Mouse (Mus musculus) neural tube, embryonic 14.5 days (tissue): Measurements from ENCODE around the gene Amt. TPM values are rescaled to one million over a fixed set of nuclear protein-coding genes. Genes with fewer than 3 reads are reported as not detected.
"Not testable (repeated sequence)": the region's sequence is repeated elsewhere in the genome, so short reads cannot be mapped to it uniquely, and the experiment has no call there.

Experiments
- ATAC-seq: fragments of 200-750 bp; cut with Nextera tagmentation; 2 replicates; pipeline ENCODE4 v1.8.0; 2017; ENCODE audit warnings: low read depth, mild to moderate bottlenecking, moderate TSS enrichment, moderate library complexity
- H3K27ac ChIP-seq: fragments of 300-500 bp; sonication (generic); 2 replicates; pipeline ENCODE4 v1.5.1; 2014; ENCODE audit warnings: low read depth, mild to moderate bottlenecking, control low read depth, low read length, moderate library complexity, mixed read lengths
- H3K27me3 ChIP-seq: fragments of 300-500 bp; sonication (generic); 2 replicates; pipeline ENCODE4 v1.6.1; 2014; ENCODE audit warnings: low read length; ENCODE audit not compliant: control insufficient read depth, insufficient read depth
- H3K36me3 ChIP-seq: fragments of 300-500 bp; sonication (generic); 2 replicates; pipeline ENCODE4 v1.6.1; 2014; ENCODE audit warnings: low read length, mixed read lengths; ENCODE audit not compliant: control insufficient read depth, insufficient read depth
- H3K4me1 ChIP-seq: fragments of 300-500 bp; sonication (generic); 2 replicates; pipeline ENCODE4 v1.6.1; 2014; ENCODE audit warnings: low read length; ENCODE audit not compliant: control insufficient read depth, insufficient read depth
- H3K4me2 ChIP-seq: fragments of 300-500 bp; sonication (generic); 2 replicates; pipeline ENCODE4 v1.6.1; 2014; ENCODE audit warnings: mild to moderate bottlenecking, low read depth, low read length, control low read depth
- H3K4me3 ChIP-seq: fragments of 300-500 bp; sonication (generic); 2 replicates; pipeline ENCODE4 v1.5.1; 2014; ENCODE audit warnings: low read depth, low read length, control low read depth, mixed read lengths
- H3K9ac ChIP-seq: fragments of 300-500 bp; sonication (generic); replicated peaks from 2 replicates; pipeline ENCODE4 v1.6.1; 2014; ENCODE audit warnings: low read depth, mild to moderate bottlenecking, control low read depth, low read length, mixed read lengths
- H3K9me3 ChIP-seq: fragments of 300-500 bp; sonication (generic); 2 replicates; pipeline ENCODE4 v1.6.1; 2016; ENCODE audit warnings: low read length; ENCODE audit not compliant: control insufficient read depth
- WGBS: fragments of 180-500 bp; shearing (Covaris S2); extraction: QIAGEN DNeasy Blood & Tissue Kit; methylation state at CpG from one replicate; pipeline ENCODE4 v1.1.7; 2014; 5-methylcytosine and 5-hydroxymethylcytosine counted together
- polyA plus RNA-seq: library from polyadenylated mRNA; unstranded; fragments of >200 nt; fragmentation: Nextera tagmentation; extraction: Ambion mirVana; gene quantifications from 2 replicates; pipeline ENCODE4 v1.2.1, GENCODE M21; 2014

The Amt gene
- polyA plus RNA-seq, 1 experiment from 2014 or later: 27.9 TPM

- no peaks in the 10 kb centered on the region for H3K4me1 ChIP-seq
- WGBS: 76% methylated on average over 5 of the region's 5 CpGs
- H3K36me3 ChIP-seq: no peaks in the 10 kb centered on the region
- H3K27me3 ChIP-seq: no peaks in the 10 kb centered on the region
- H3K4me3 ChIP-seq: no peak overlapping the region
- H3K27ac ChIP-seq: no peak overlapping the region
- no peaks in the 10 kb centered on the region for H3K9me3 ChIP-seq
- no peak for ATAC-seq
- H3K4me2 ChIP-seq: no peak overlapping the region
- H3K9ac ChIP-seq: no peak overlapping the region
These were observed 21.9 kb upstream of the Amt start for GRCm38 (mm10) chr9:108274476-108275330.

- ATAC-seq: no peak
- Histone ChIP-seq H3K4me1 (no peaks in the 10 kb centered on the region), H3K27ac (no peak overlapping the region), H3K4me3 (no peak overlapping the region), H3K9ac (no peak overlapping the region), H3K9me3 (no peaks in the 10 kb centered on the region), H3K36me3 (no peaks in the 10 kb centered on the region), H3K27me3 (no peaks in the 10 kb centered on the region), H3K4me2 (no peak overlapping the region)
- 74% methylated on average over 6 of the region's 6 CpGs for WGBS
These were observed 21.4 kb upstream of the Amt start for GRCm38 (mm10) chr9:108275331-108275659.

- H3K9ac ChIP-seq: no peak overlapping the region
- ATAC-seq: no peak
- H3K36me3 ChIP-seq: no peaks in the 10 kb centered on the region
- no peaks in the 10 kb centered on the region for H3K27me3 ChIP-seq
- H3K4me1 ChIP-seq: no peaks in the 10 kb centered on the region
- no peak overlapping the region for H3K4me3 ChIP-seq
- H3K27ac ChIP-seq: no peak overlapping the region
- no peak overlapping the region for H3K4me2 ChIP-seq
- 71% methylated on average over 10 of the region's 10 CpGs for WGBS
- H3K9me3 ChIP-seq: no peaks in the 10 kb centered on the region
These were observed 17.8 kb upstream of the Amt start for GRCm38 (mm10) chr9:108278697-108279450.

DNA sequence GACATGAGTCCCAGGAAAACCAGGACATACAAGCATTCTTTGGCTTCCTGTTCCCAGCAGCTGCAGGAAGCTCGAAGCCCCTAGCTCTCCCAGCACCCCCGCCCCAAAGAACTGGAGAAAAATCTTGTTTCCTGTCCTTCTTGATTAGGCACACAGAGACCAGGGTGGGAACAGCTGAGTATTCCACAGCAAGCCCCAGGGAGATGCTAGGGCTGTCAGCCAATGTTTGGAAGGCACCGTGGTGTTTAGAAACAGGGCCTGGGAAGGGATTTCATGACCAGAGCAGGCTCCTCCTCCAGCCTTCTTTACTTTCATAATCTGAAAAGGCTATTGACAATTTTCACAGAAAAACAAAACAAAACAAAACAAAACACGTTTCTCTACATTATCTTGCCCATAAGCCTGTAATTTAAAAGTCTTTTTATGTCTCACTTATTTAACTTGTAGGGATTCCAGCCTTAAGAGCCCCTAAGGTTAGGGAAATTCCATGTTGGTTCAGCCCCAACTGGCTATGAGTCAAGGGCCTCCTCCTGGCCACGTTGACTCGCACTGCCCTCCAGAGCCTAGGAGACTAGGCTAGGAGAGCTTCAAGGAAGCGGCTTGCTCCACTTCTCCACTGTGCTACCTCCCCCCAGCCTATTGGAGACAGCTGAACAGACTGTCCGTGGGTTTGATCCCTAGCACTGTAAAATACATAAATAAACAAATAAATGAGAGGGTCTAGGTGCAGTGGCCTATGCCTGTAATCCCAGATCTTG is 16.4 kb upstream of the Amt start:
- no peak overlapping the region for H3K27ac ChIP-seq
- no peak overlapping the region for H3K4me3 ChIP-seq
- no peaks in the 10 kb centered on the region for H3K27me3 ChIP-seq
- H3K4me1 ChIP-seq: no peaks in the 10 kb centered on the region
- no peak overlapping the region for H3K4me2 ChIP-seq
- no peaks in the 10 kb centered on the region for H3K9me3 ChIP-seq
- WGBS: 49% methylated on average over 8 of the region's 8 CpGs
- no peak for ATAC-seq
- no peaks in the 10 kb centered on the region for H3K36me3 ChIP-seq
- no peak overlapping the region for H3K9ac ChIP-seq

- no peak overlapping the region for H3K4me3 ChIP-seq
- no peaks in the 10 kb centered on the region for H3K27me3 ChIP-seq
- WGBS: 13% methylated on average over 6 of the region's 6 CpGs
- no peak overlapping the region for H3K27ac ChIP-seq
- H3K9me3 ChIP-seq: no peaks in the 10 kb centered on the region
- no peaks in the 10 kb centered on the region; the same call in 1 of the 2 replicates for H3K4me1 ChIP-seq
- ATAC-seq: peak; percentile 76; the same call in 1 of the 2 replicates
- H3K4me2 ChIP-seq: no peak overlapping the region
- no peak overlapping the region for H3K9ac ChIP-seq
- H3K36me3 ChIP-seq: no peaks in the 10 kb centered on the region
These were observed 12.2 kb upstream of the Amt start for GRCm38 (mm10) chr9:108284410-108284809.

DNA sequence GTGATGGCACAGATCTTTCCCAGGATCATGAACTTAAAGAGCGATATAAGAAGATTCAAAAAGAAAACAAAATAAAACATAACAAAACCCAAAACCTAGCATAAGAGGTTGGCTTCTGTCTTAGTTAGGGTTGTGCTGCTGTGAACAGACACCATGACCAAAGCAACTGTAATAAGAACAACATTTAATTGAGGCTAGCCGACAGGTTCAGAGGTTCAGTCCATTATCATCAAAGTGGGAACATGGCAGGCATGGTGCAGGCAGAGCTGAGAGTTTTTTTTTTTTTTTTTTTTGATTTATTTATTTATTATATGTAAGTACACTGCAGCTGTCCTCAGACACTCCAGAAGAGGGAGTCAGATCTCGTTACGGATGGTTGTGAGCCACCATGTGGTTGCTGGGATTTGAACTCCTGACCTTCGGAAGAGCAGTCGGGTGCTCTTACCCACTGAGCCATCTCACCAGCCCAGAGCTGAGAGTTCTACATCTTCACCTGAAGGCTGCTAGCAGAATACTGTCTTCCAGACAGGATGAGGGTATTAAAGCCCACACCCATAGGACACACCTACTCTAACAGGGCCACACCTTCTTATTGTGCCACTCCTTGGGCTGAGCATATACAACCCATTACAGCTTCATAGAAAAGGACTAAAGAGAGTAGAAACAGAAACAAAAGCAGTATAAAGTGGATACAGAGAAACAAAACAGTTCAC is 9.0 kb upstream of the Amt start:
- not testable (repeated sequence) for H3K4me2 ChIP-seq, H3K4me3 ChIP-seq, H3K4me1 ChIP-seq, H3K36me3 ChIP-seq, ATAC-seq, H3K9ac ChIP-seq, H3K27ac ChIP-seq, H3K9me3 ChIP-seq, H3K27me3 ChIP-seq
- 82% methylated on average over 5 of the region's 6 CpGs for WGBS

- H3K27ac ChIP-seq: peak overlapping the region; percentile 91; the same call in 1 of the 2 replicates
- peaks cover 5% of the 10 kb centered on the region; the same call in 1 of the 2 replicates for H3K36me3 ChIP-seq
- peak overlapping the region; percentile 52 for H3K4me2 ChIP-seq
- WGBS: 66% methylated on average over 2 of the region's 2 CpGs
- peaks cover 8% of the 10 kb centered on the region; the same call in 1 of the 2 replicates for H3K4me1 ChIP-seq
- no peaks in the 10 kb centered on the region for H3K27me3 ChIP-seq
- H3K9me3 ChIP-seq: no peaks in the 10 kb centered on the region
- H3K9ac ChIP-seq: peak overlapping the region; percentile 76
- peak overlapping the region; percentile 52 for H3K4me3 ChIP-seq
- no peak for ATAC-seq
These were observed 7.3 kb upstream of the Amt start for GRCm38 (mm10) chr9:108289347-108289746.

- Histone ChIP-seq H3K4me2 (peak within 1 kb of the TSS; percentile 52), H3K9me3 (no peaks in the 10 kb centered on the region), H3K4me1 (peaks cover 8% of the 10 kb centered on the region; the same call in 1 of the 2 replicates), H3K27ac (peak within 1 kb of the TSS; percentile 91), H3K4me3 (peak within 1 kb of the TSS; percentile 52), H3K9ac (peak within 1 kb of the TSS; percentile 76), H3K27me3 (no peaks in the 10 kb centered on the region), H3K36me3 (peaks cover 13% of the 10 kb centered on the region; the same call in 1 of the 2 replicates)
- peak; percentile 96 for ATAC-seq
- under 1% methylated on average over 32 of the region's 32 CpGs for WGBS
These were observed 6.5 kb upstream of the Amt start, which contains the start of gene Nicn1 for GRCm38 (mm10) chr9:108290016-108290750. Gene Nicn1 (plus strand): TSS chr9:108290429.
